Mouse (Mus musculus): ENCODE measurements around the gene Zfp870.
A peak's percentile ranks its signal among the peaks of the same experiment; 100 is the strongest.
"Not testable (repeated sequence)": the region's sequence is repeated elsewhere in the genome, so short reads cannot be mapped to it uniquely, and the experiment has no call there.

Gene Zfp870

GRCm38 (mm10) chr17:32871483-32871882, 20.0 kb downstream of the Zfp870 start:
- no peak for DNase-seq (ENCODE audit: low spot score in 2 of 2)

- DNase-seq (ENCODE audit: low spot score in 2 of 2) = not testable (repeated sequence)
Measured at GRCm38 (mm10) chr17:32867266-32867665, 24.2 kb downstream of the Zfp870 start.

DNA sequence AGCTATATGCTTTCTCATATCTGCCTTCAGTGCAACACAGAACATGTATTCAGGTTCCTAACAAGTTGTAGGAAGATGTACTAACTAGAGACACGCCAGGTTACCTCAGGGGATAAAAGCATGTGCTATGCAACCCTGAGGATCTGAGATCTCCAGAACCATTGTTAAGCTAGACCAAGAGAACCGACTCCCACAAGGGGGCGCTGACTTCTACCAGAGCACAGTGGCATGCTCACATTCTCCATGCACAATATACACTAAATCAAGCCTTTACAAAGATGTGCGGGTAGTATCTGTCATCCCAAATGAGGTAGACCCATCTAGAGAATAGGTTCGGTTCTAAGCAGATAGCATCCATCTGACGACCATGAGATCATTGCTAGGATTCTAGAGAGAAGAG, 34.7 kb downstream of the Zfp870 start:
- not testable (repeated sequence) for DNase-seq (ENCODE audit: low spot score in 2 of 2)

GRCm38 (mm10) chr17:32851581-32851980, 39.9 kb downstream of the Zfp870 start:
- no peak for DNase-seq (ENCODE audit: low spot score in 2 of 2)

GRCm38 (mm10) chr17:32841388-32841787, 50.1 kb downstream of the Zfp870 start:
- no peak for DNase-seq (ENCODE audit: low spot score in 2 of 2)

DNA sequence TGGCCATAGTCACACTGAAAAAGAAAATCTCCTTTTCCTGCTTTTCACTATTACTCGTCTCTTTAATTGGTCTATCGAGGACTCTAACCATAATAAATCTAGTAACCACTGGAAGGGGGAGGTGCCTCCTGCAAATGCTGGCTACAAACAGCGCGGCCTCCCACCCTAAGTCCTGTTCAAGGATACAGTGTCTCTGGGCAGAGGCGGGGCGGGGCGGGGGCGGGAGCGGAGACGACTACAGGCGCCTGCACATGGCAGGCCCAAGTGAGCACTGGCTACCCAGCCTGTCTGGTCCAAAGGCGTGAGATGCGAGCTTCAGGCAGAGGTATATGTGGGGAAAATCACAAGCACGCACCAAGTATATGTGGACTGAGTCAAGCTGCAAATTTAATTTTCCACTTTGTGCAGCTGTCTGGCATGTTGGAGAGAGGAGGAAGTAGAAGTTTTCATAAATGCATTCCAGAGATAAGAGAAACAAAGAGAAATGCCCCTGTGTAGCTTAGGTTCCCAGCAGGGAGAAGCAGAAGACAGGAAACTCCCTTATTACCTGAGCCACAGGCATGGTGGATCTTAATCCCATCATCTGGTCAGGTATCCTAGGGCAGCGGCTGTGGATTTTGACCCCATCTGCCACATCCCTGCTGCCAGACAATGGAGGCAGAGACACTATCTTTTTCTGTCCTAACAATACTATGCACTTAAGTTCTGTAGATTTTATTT, 52.2 kb downstream of the Zfp870 start:
- no peak for DNase-seq (ENCODE audit: low spot score in 2 of 2)

DNA sequence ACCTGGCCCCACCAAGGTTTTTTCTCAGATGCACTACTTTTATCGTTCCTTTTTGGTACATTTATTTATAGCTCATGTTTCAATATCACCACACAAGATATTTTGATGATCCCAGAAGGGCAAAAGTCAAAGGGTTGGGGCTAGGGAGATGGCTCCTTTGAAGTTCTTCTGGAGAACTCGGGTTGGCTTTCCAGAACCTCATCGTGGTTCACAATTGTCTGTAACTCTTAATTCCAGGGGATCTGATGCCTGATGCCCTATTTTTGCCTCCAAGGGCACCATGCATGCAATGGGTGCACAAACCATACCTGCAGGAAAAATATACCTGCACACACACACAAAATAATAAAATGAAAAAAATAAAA, 61.0 kb downstream of the Zfp870 start:
- DNase-seq (ENCODE audit: low spot score in 2 of 2) = no peak

GRCm38 (mm10) chr17:32829540-32830417, 61.7 kb downstream of the Zfp870 start, which contains the start of gene Zfp799:
TSS of gene Zfp799 (minus strand) at chr17:32830261.
- peak; percentile 62 to 64 for DNase-seq (ENCODE audit: low spot score in 2 of 2)
